Mouse (Mus musculus): ENCODE data around the gene Vmn2r33.
"Not testable (repeated sequence)": the region's sequence is repeated elsewhere in the genome, so short reads cannot be mapped to it uniquely, and the experiment has no call there.

Gene Vmn2r33

DNA sequence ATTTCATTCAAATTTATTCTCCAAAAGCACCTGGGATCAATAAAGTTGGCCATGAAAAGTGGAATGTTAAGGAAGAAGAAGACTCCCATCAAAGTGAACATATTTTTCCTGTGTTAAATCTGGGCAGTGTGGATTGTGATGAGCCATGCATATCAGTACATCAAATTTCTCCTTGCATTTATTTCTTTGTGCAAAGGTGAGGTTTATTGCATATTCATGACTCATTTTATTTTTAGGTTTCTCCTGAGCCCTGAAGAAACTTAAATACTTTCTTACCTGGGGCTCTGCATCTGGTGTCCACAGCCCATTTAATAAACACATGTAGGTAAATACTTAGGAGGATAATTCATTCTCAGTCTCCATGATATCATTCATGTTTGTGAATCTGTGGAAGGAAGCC lies at the start of gene Vmn2r33:
TSS of gene Vmn2r33 (minus strand) at position 101 of the 400 bp plus-strand sequence.
- DNase-seq, result not testable (repeated sequence)
